Mouse (Mus musculus) embryonic facial prominence, embryonic 14.5 days (tissue): ENCODE results near the gene Slc25a39. TPM values are rescaled to one million over a fixed set of nuclear protein-coding genes. Genes with fewer than 3 reads are reported as not detected.
"Not testable (repeated sequence)": the region's sequence is repeated elsewhere in the genome, so short reads cannot be mapped to it uniquely, and the experiment has no call there.

Experiments used
- ATAC-seq: fragments of 200-750 bp; cut with Nextera tagmentation; 2 replicates; pipeline ENCODE4 v1.8.0; 2017; ENCODE audit warnings: low read depth, moderate number of reproducible peaks, moderate TSS enrichment
- DNase-seq: peaks from one replicate; pipeline ENCODE4 v3.0.0-alpha.2; 2015; ENCODE audit warnings: low spot score
- H3K27ac ChIP-seq: fragments of 300-500 bp; sonication (generic); replicated peaks from 2 replicates; pipeline ENCODE4 v1.5.1; 2014; ENCODE audit warnings: low read depth, mild to moderate bottlenecking, low read length, moderate library complexity
- H3K27me3 ChIP-seq: fragments of 300-500 bp; sonication (generic); replicated peaks from 2 replicates; pipeline ENCODE4 v1.6.1; 2014; ENCODE audit warnings: low read length; ENCODE audit not compliant: control insufficient read depth, insufficient read depth
- H3K36me3 ChIP-seq: fragments of 300-500 bp; sonication (generic); 2 replicates; pipeline ENCODE4 v1.6.1; 2014; ENCODE audit warnings: low read length, mixed read lengths; ENCODE audit not compliant: control insufficient read depth, insufficient read depth
- H3K4me1 ChIP-seq: fragments of 300-500 bp; sonication (generic); 2 replicates; pipeline ENCODE4 v1.6.1; 2014; ENCODE audit warnings: antibody characterized with exemption, low read length; ENCODE audit not compliant: control insufficient read depth, insufficient read depth
- H3K4me2 ChIP-seq: fragments of 300-500 bp; sonication (generic); 2 replicates; pipeline ENCODE4 v1.6.1; 2014; ENCODE audit warnings: low read depth, mild to moderate bottlenecking, low read length, moderate library complexity, mixed read lengths
- H3K4me3 ChIP-seq: fragments of 300-500 bp; sonication (generic); 2 replicates; pipeline ENCODE4 v1.5.1; 2014; ENCODE audit warnings: low read depth, mild to moderate bottlenecking, low read length
- H3K9ac ChIP-seq: fragments of 300-500 bp; sonication (generic); 2 replicates; pipeline ENCODE4 v1.6.1; 2014; ENCODE audit warnings: low read depth, mild to moderate bottlenecking, low read length, moderate library complexity, mixed read lengths
- H3K9me3 ChIP-seq: fragments of 300-500 bp; sonication (generic); 2 replicates; pipeline ENCODE4 v1.6.1; 2016; ENCODE audit warnings: low read length; ENCODE audit not compliant: control insufficient read depth
- WGBS: fragments of 180-500 bp; shearing (Covaris S2); extraction: QIAGEN DNeasy Blood & Tissue Kit; methylation state at CpG from one replicate; pipeline ENCODE4 v1.1.7; 2014; 5-methylcytosine and 5-hydroxymethylcytosine counted together
- polyA plus RNA-seq: library from polyadenylated mRNA; unstranded; fragments of >200 nt; fragmentation: Nextera tagmentation; extraction: Ambion mirVana; gene quantifications from 2 replicates; pipeline ENCODE4 v1.2.1, GENCODE M21; 2014

Gene Slc25a39
- polyA plus RNA-seq, 1 experiment from 2014 or later = 190 TPM

GRCm38 (mm10) chr11:102370285-102370684 lies 37.5 kb downstream of the Slc25a39 start:
- 47% methylated on average over 7 of the region's 7 CpGs for WGBS
- ATAC-seq = no peak
- Histone ChIP-seq H3K9ac (no peak overlapping the region), H3K4me2 (no peak overlapping the region), H3K4me1 (peaks cover 1% of the 10 kb centered on the region), H3K36me3 (no peaks in the 10 kb centered on the region), H3K4me3 (no peak overlapping the region), H3K27ac (no peak overlapping the region), H3K27me3 (no peaks in the 10 kb centered on the region; the same call in 1 of the 2 replicates), H3K9me3 (no peaks in the 10 kb centered on the region)
- DNase-seq = no peak

- ATAC-seq = no peak
- DNase-seq = no peak
- no peaks in the 10 kb centered on the region; the same call in 1 of the 2 replicates for H3K27me3 ChIP-seq
- H3K4me1 ChIP-seq = no peaks in the 10 kb centered on the region
- H3K4me2 ChIP-seq = no peak overlapping the region
- H3K36me3 ChIP-seq = no peaks in the 10 kb centered on the region
- H3K9ac ChIP-seq = no peak overlapping the region
- WGBS = 74% methylated on average over 4 of the region's 4 CpGs
- no peak overlapping the region for H3K27ac ChIP-seq
- no peaks in the 10 kb centered on the region for H3K9me3 ChIP-seq
- H3K4me3 ChIP-seq = no peak overlapping the region
These were observed 38.5 kb downstream of the Slc25a39 start for GRCm38 (mm10) chr11:102369263-102369662.

GRCm38 (mm10) chr11:102368347-102368746 lies 39.4 kb downstream of the Slc25a39 start:
- no peaks in the 10 kb centered on the region for H3K9me3 ChIP-seq
- H3K9ac ChIP-seq = no peak overlapping the region
- H3K36me3 ChIP-seq = no peaks in the 10 kb centered on the region
- H3K27me3 ChIP-seq = no peaks in the 10 kb centered on the region
- no peak overlapping the region for H3K27ac ChIP-seq
- H3K4me2 ChIP-seq = no peak overlapping the region
- DNase-seq (no peak), ATAC-seq (no peak)
- H3K4me3 ChIP-seq = no peak overlapping the region
- no peaks in the 10 kb centered on the region for H3K4me1 ChIP-seq
- WGBS = 81% methylated on average over 5 of the region's 5 CpGs

- Histone ChIP-seq H3K9me3 (no peaks in the 10 kb centered on the region), H3K36me3 (no peaks in the 10 kb centered on the region), H3K9ac (no peak overlapping the region), H3K27ac (no peak overlapping the region), H3K4me1 (no peaks in the 10 kb centered on the region), H3K4me2 (no peak overlapping the region), H3K27me3 (no peaks in the 10 kb centered on the region), H3K4me3 (no peak overlapping the region)
- WGBS = 67% methylated on average over 9 of the region's 9 CpGs
- DNase-seq (no peak), ATAC-seq (no peak)
These were observed 40.1 kb downstream of the Slc25a39 start for GRCm38 (mm10) chr11:102367504-102368280.

- not testable (repeated sequence) for ATAC-seq, H3K27me3 ChIP-seq, H3K9ac ChIP-seq, H3K4me2 ChIP-seq, H3K27ac ChIP-seq, H3K36me3 ChIP-seq, H3K9me3 ChIP-seq, H3K4me1 ChIP-seq, H3K4me3 ChIP-seq, DNase-seq
- 63% methylated on average over 6 of the region's 8 CpGs for WGBS
These were observed 41.6 kb downstream of the Slc25a39 start, which contains the start of gene Slc4a1 for GRCm38 (mm10) chr11:102366103-102366502. TSS of gene Slc4a1 (minus strand) at chr11:102366203.

GRCm38 (mm10) chr11:102365699-102366098 lies 42.0 kb downstream of the Slc25a39 start:
- no peak for ATAC-seq
- H3K36me3 ChIP-seq = no peaks in the 10 kb centered on the region
- H3K4me2 ChIP-seq = no peak overlapping the region
- no peak overlapping the region for H3K27ac ChIP-seq
- H3K27me3 ChIP-seq = no peaks in the 10 kb centered on the region
- no peak for DNase-seq
- H3K9ac ChIP-seq = no peak overlapping the region
- 15% methylated on average over 4 of the region's 4 CpGs for WGBS
- no peaks in the 10 kb centered on the region for H3K4me1 ChIP-seq
- H3K4me3 ChIP-seq = no peak overlapping the region
- no peaks in the 10 kb centered on the region for H3K9me3 ChIP-seq

GRCm38 (mm10) chr11:102364570-102365371 lies 43.0 kb downstream of the Slc25a39 start:
- no peak overlapping the region for H3K4me3 ChIP-seq
- WGBS = 63% methylated on average over 12 of the region's 14 CpGs
- no peaks in the 10 kb centered on the region for H3K4me1 ChIP-seq
- H3K27me3 ChIP-seq = no peaks in the 10 kb centered on the region
- H3K9ac ChIP-seq = no peak overlapping the region
- DNase-seq (no peak), ATAC-seq (no peak)
- H3K36me3 ChIP-seq = no peaks in the 10 kb centered on the region
- no peak overlapping the region for H3K4me2 ChIP-seq
- no peaks in the 10 kb centered on the region for H3K9me3 ChIP-seq
- H3K27ac ChIP-seq = no peak overlapping the region

- ATAC-seq (no peak), DNase-seq (no peak)
- no peaks in the 10 kb centered on the region for H3K4me1 ChIP-seq
- H3K9me3 ChIP-seq = no peaks in the 10 kb centered on the region
- no peak overlapping the region for H3K27ac ChIP-seq
- no peak overlapping the region for H3K4me3 ChIP-seq
- H3K27me3 ChIP-seq = no peaks in the 10 kb centered on the region
- no peaks in the 10 kb centered on the region for H3K36me3 ChIP-seq
- 60% methylated on average over 2 of the region's 2 CpGs for WGBS
- no peak overlapping the region for H3K9ac ChIP-seq
- no peak overlapping the region for H3K4me2 ChIP-seq
These were observed 44.1 kb downstream of the Slc25a39 start for GRCm38 (mm10) chr11:102363623-102364022.
